ENCODE assay signal across 8 mouse cellular contexts in genomic region chr17:35342071-35342671, GRCm38 (mm10). TPM values are rescaled to one million over a fixed set of nuclear protein-coding genes. Genes with fewer than 3 reads are reported as not detected.
DNase-seq lines count a peak whose midpoint lies in the region; ATAC-seq lines count a peak whose summit lies in the region.

Gene H2-Q2 (plus strand): TSS chr17:35342242.

- H3K27ac ChIP-seq in heart, embryonic 15.5 days, result no peak within 1 kb of the TSS
- H3K27ac ChIP-seq in intestine, embryonic 14.5 days (ENCODE audit: low read depth), result no peak within 1 kb of the TSS

- intact Hi-C loops in heart, postnatal 14 days (cut with DNase I), result no loop called here

- H3K36me3 ChIP-seq in heart, embryonic 15.5 days, result no peaks in the 10 kb centered on the region
- H3K36me3 ChIP-seq in intestine, embryonic 14.5 days (ENCODE audit: control insufficient read depth, insufficient read depth, low read length), result no peaks in the 10 kb centered on the region

- no peaks in the 10 kb centered on the region for H3K9me3 ChIP-seq in heart, embryonic 15.5 days (replicated peaks)
- H3K9me3 ChIP-seq in intestine, embryonic 14.5 days (ENCODE audit: control insufficient read depth, low read length), result no peaks in the 10 kb centered on the region

- ATAC-seq in heart, embryonic 15.5 days (replicated peaks; ENCODE audit: insufficient number of reproducible peaks, insufficient read depth, low FRiP score, low read depth), result no peak
- peak; percentile 42; the same call in 1 of the 2 replicates for ATAC-seq in common myeloid progenitor, adult 5-6 weeks (replicated peaks; ENCODE audit: low read depth, poor library complexity, severe bottlenecking)
- peak; percentile 85 for ATAC-seq in intestine, embryonic 14.5 days (replicated peaks; ENCODE audit: low FRiP score, low TSS enrichment, low read depth)

- H3K4me2 ChIP-seq in heart, embryonic 15.5 days, result peak within 1 kb of the TSS; percentile 82
- peak within 1 kb of the TSS; percentile 56 for H3K4me2 ChIP-seq in intestine, embryonic 14.5 days (ENCODE audit: low read length)

- H3K9ac ChIP-seq in heart, embryonic 15.5 days, result no peak within 1 kb of the TSS
- 0 out of 2 replicates have a peak within 1 kb of the TSS, but pooled peaks have one; percentile 27 for H3K9ac ChIP-seq in intestine, embryonic 14.5 days (ENCODE audit: low read length)

- H3K27me3 ChIP-seq in heart, embryonic 15.5 days, result peaks cover 45% of the 10 kb centered on the region
- peaks cover 29% of the 10 kb centered on the region for H3K27me3 ChIP-seq in intestine, embryonic 14.5 days (replicated peaks; ENCODE audit: control insufficient read depth, insufficient read depth, low read length)

- no peak for DNase-seq in heart, postnatal 14 days
- peak; percentile 71 for DNase-seq in intestine, embryonic 14.5 days (ENCODE audit: low spot score)
- DNase-seq in lung, postnatal 36 days, result peak; percentile 3
- peak; percentile 66 to 81 for DNase-seq in thymus, postnatal 36 days
- DNase-seq in embryo, embryonic 10 days (ENCODE audit: low spot score), result no peak
- no peak for DNase-seq in ovary, adult 18-20 months (ENCODE audit: low spot score)

- H3K4me3 ChIP-seq in heart, embryonic 15.5 days, result peak within 1 kb of the TSS; percentile 49
- peak within 1 kb of the TSS; percentile 37 for H3K4me3 ChIP-seq in intestine, embryonic 14.5 days (ENCODE audit: low read depth, low read length)

- H3K4me1 ChIP-seq in heart, embryonic 15.5 days (replicated peaks), result peaks cover 11% of the 10 kb centered on the region
- H3K4me1 ChIP-seq in intestine, embryonic 14.5 days (replicated peaks; ENCODE audit: control insufficient read depth, insufficient read depth, low read length), result no peaks in the 10 kb centered on the region

- WGBS in heart, embryonic 15.5 days, result 2% methylated on average over 33 of the region's 40 CpGs
- 2% methylated on average over 36 of the region's 40 CpGs for WGBS in intestine, embryonic 14.5 days

RNA-seq across cellular contexts. Expression of gene H2-Q2, which starts in this region (rescaled TPM):
- polyA plus RNA-seq in heart, embryonic 15.5 days (2015; fragmentation: Nextera tagmentation; extraction: Ambion mirVana), result 1.3 and 1.6 TPM in 2 replicates
- 1 to 10 TPM; 1.1 to 3.7 TPM for total RNA-seq in heart, postnatal 14 days (2021)
- total RNA-seq in common myeloid progenitor, adult 5-6 weeks (2017), result not detected in 2 replicates
- polyA plus RNA-seq in intestine, embryonic 14.5 days (2014; fragmentation: Nextera tagmentation; extraction: Ambion mirVana), result 37.3 and 39.1 TPM in 2 replicates

Comparison
In these comparisons a context has a peak if more than half of its experiments do, and no peak if none do; other contexts are left out.
1. RNA of gene H2-Q2 (polyA plus RNA-seq): 37.3 to 39.1 TPM in intestine, embryonic 14.5 days; 1.3 to 1.6 TPM in heart, embryonic 15.5 days; every median in the first group is over 10 times any median in the second.
2. Peak in ATAC-seq in common myeloid progenitor, adult 5-6 weeks; RNA of the gene not detected or under 1 TPM.
3. DNase-seq: peak in intestine, embryonic 14.5 days (single experiment), lung, postnatal 36 days (single experiment) and thymus, postnatal 36 days (2 of 2); none in heart, postnatal 14 days (0 of 2), embryo, embryonic 10 days (single experiment) and ovary, adult 18-20 months (single experiment).